Mouse (Mus musculus): ENCODE results near the gene Eva1b.

DNA sequence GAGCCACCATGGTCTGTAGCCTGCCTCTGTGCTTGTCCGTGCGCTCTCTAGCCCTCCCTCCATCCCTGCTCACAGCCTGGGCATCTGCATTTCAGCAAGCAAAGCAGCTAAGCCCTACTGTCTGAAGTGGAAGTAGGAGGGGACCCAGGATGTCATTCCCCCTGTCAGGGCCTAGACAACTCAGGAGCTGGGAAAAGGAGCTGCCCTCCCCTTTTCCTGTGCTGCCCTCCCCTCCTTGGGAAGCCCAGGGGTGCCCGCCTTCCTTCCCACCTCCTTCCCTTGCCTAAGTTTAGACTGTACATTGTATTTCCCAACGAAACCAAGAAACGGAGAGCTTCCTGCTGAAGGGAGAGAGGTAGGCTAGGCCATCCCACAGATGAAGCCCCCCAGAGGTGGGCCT lies 6.5 kb upstream of the Eva1b start:
- TF ChIP-seq CTCF (IDR thresholded peaks at IDR 0.05; ENCODE audit: borderline replicate concordance, insufficient read depth, low read depth, low read length): no peak
- TF ChIP-seq POLR2A (IDR thresholded peaks at IDR 0.05; ENCODE audit: borderline replicate concordance, insufficient read depth, low read length): no peak

Measured in cerebellum, adult 2 months (tissue).